Mouse (Mus musculus) cortical plate, adult 2 months (tissue): ENCODE measurements at regions not wholly inside any gene's neighbourhood (a gene's known extent, or its start where the extent isn't known, plus 50 kb on each side); places are given as distances from the start of the nearest gene placed in this dataset.

Source experiments
- CTCF ChIP-seq: fragments of 200-500 bp; IDR thresholded peaks from 2 replicates; pipeline ENCODE4 v1.5.1; 2011; ENCODE audit warnings: mild to moderate bottlenecking, control low read depth, low read length; ENCODE audit not compliant: insufficient read depth; ENCODE audit errors: extremely low read depth
- POLR2A ChIP-seq: fragments of 200-500 bp; IDR thresholded peaks from 2 replicates; pipeline ENCODE4 v1.6.1; 2011; ENCODE audit warnings: mild to moderate bottlenecking, low read length, control low read depth; ENCODE audit not compliant: insufficient read depth; ENCODE audit errors: extremely low read depth

GRCm38 (mm10) chr13:6255728-6256496 lies 292.0 kb upstream of the Pitrm1 start:
- no peak for TF ChIP-seq POLR2A
- TF ChIP-seq CTCF = no peak
